Mouse (Mus musculus): ENCODE results near the gene Ovol2.

DNA sequence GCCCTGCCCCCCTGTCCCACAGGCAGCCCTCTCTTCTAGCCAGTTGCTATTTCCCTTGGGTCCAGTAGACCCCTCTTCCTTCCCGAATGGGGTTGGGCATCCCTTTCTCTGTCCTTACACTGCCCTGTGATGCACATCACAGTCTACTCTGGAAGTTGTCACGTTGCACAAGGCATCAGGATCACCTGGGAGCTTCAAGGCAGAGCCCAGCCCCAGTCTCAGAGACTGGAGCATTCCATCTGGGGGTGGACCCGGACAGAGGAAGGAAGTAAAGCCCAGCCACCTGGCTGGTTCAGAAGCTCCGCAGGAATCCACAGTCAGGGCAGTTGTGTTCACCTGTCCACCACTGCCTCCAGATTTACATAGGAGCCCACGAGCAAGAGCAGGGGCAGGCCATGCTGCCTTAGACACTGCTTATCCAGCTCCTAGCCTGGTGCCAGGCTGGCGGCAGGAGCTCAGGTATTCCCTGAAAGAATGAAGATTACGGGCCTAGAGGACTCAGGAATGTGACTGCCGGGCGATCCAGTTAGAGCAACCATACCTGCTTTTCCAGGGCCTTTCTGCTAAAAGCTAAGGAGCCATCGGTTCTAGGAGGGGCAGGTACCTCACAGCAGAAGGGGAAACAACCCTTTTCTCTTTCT, 43.2 kb upstream of the Ovol2 start:
- TF ChIP-seq CTCF (IDR thresholded peaks at IDR 0.05): no peak
- no peak for TF ChIP-seq POLR2A (IDR thresholded peaks at IDR 0.05; ENCODE audit: insufficient read depth, low read depth, low read length)

All from heart, adult 2 months (tissue).